Mouse (Mus musculus) ES-Bruce4 (cell line): ENCODE data around the gene Pomp. TPM values are rescaled to one million over a fixed set of nuclear protein-coding genes. Genes with fewer than 3 reads are reported as not detected.
A peak's percentile ranks its signal among the peaks of the same experiment; 100 is the strongest.

Experiments used
- H3K27ac ChIP-seq: 2 replicates; pipeline ENCODE4 v1.5.1; 2012; ENCODE audit warnings: low read length, inconsistent platforms; ENCODE audit not compliant: insufficient read depth
- H3K27me3 ChIP-seq: 2 replicates; pipeline ENCODE4 v1.6.1; 2012; ENCODE audit warnings: mild to moderate bottlenecking, low read length, inconsistent platforms; ENCODE audit not compliant: control insufficient read depth, poor library complexity, insufficient read depth, severe bottlenecking
- H3K36me3 ChIP-seq: 2 replicates; pipeline ENCODE4 v1.6.1; 2012; ENCODE audit warnings: inconsistent platforms, mild to moderate bottlenecking, low read length, moderate library complexity; ENCODE audit not compliant: control insufficient read depth, poor library complexity, insufficient read depth, severe bottlenecking
- H3K4me1 ChIP-seq: one replicate; pipeline ENCODE4 v1.8.1; 2011; ENCODE audit warnings: low read length; ENCODE audit not compliant: control insufficient read depth, insufficient read depth
- H3K4me3 ChIP-seq: 2 replicates; pipeline ENCODE4 v1.5.1; 2011; ENCODE audit warnings: low read depth, mild to moderate bottlenecking, low read length
- H3K9ac ChIP-seq: 2 replicates; pipeline ENCODE4 v1.6.1; 2012; ENCODE audit warnings: low read depth, mild to moderate bottlenecking, inconsistent platforms; ENCODE audit not compliant: poor library complexity, severe bottlenecking
- H3K9me3 ChIP-seq: replicated peaks from 2 replicates; pipeline ENCODE4 v1.6.1; 2012; ENCODE audit warnings: mild to moderate bottlenecking, low read length, inconsistent platforms; ENCODE audit not compliant: control insufficient read depth, poor library complexity, insufficient read depth, severe bottlenecking
- CTCF ChIP-seq: IDR thresholded peaks from one replicate; pipeline ENCODE4 v1.8.1; 2011; ENCODE audit warnings: low read depth, low read length
- EP300 ChIP-seq: IDR thresholded peaks from 2 replicates; pipeline ENCODE4 v1.6.1; 2011; ENCODE audit warnings: low read depth, low read length; ENCODE audit not compliant: insufficient read depth
- POLR2A ChIP-seq: IDR thresholded peaks from one replicate; pipeline ENCODE4 v1.8.1; 2011; ENCODE audit warnings: low read length; ENCODE audit not compliant: insufficient read depth
- polyA plus RNA-seq: library from polyadenylated mRNA; stranded (reverse); fragments of >200 nt; gene quantifications from 2 replicates; pipeline ENCODE4 v1.2.4, GENCODE M21; 2011; ENCODE audit warnings: low read depth; ENCODE audit not compliant: missing spikeins, insufficient read depth, insufficient read length

Gene Pomp
- polyA plus RNA-seq, 1 experiment: 249 TPM

- no peak overlapping the region for H3K27ac ChIP-seq
- TF ChIP-seq CTCF: no peak
- TF ChIP-seq POLR2A: no peak
- TF ChIP-seq EP300: no peak
Observed at GRCm38 (mm10) chr5:147845319-147845718, 14.9 kb upstream of the Pomp start.

GRCm38 (mm10) chr5:147847361-147847760 is 12.9 kb upstream of the Pomp start:
- no peak overlapping the region for H3K4me3 ChIP-seq
- no peaks in the 10 kb centered on the region for H3K9me3 ChIP-seq
- no peak overlapping the region for H3K27ac ChIP-seq
- no peaks in the 10 kb centered on the region for H3K36me3 ChIP-seq
- H3K27me3 ChIP-seq: no peaks in the 10 kb centered on the region
- peaks cover 2% of the 10 kb centered on the region for H3K4me1 ChIP-seq
- no peak overlapping the region for H3K9ac ChIP-seq
- TF ChIP-seq EP300 (no peak), POLR2A (no peak), CTCF (no peak)

More at GRCm38 (mm10) chr5:147845319-147845718, 14.9 kb upstream of the Pomp start:
- H3K4me3 ChIP-seq: no peak overlapping the region
- H3K9me3 ChIP-seq: no peaks in the 10 kb centered on the region
- H3K36me3 ChIP-seq: no peaks in the 10 kb centered on the region
- peaks cover 2% of the 10 kb centered on the region for H3K4me1 ChIP-seq
- H3K9ac ChIP-seq: no peak overlapping the region
- H3K27me3 ChIP-seq: no peaks in the 10 kb centered on the region

- no peak overlapping the region for H3K9ac ChIP-seq
- no peak overlapping the region for H3K4me3 ChIP-seq
- no peak for TF ChIP-seq EP300
- TF ChIP-seq POLR2A: no peak
- TF ChIP-seq CTCF: peak; percentile 72
- H3K36me3 ChIP-seq: no peaks in the 10 kb centered on the region
- no peak overlapping the region for H3K27ac ChIP-seq
- no peaks in the 10 kb centered on the region for H3K9me3 ChIP-seq
- H3K27me3 ChIP-seq: no peaks in the 10 kb centered on the region
- H3K4me1 ChIP-seq: peaks cover 5% of the 10 kb centered on the region
Observed at GRCm38 (mm10) chr5:147848164-147848863, 11.9 kb upstream of the Pomp start.

GRCm38 (mm10) chr5:147850194-147850593 is 10.1 kb upstream of the Pomp start:
- no peaks in the 10 kb centered on the region for H3K36me3 ChIP-seq
- no peak overlapping the region for H3K4me3 ChIP-seq
- H3K9ac ChIP-seq: no peak overlapping the region
- H3K4me1 ChIP-seq: peaks cover 4% of the 10 kb centered on the region
- H3K27ac ChIP-seq: no peak overlapping the region
- TF ChIP-seq EP300 (no peak), POLR2A (no peak), CTCF (no peak)
- H3K27me3 ChIP-seq: no peaks in the 10 kb centered on the region
- no peaks in the 10 kb centered on the region for H3K9me3 ChIP-seq

GRCm38 (mm10) chr5:147860076-147860448 is 199 bp upstream of the Pomp start:
- peak overlapping the region; percentile 89 for H3K9ac ChIP-seq
- H3K36me3 ChIP-seq: peaks cover 8% of the 10 kb centered on the region
- H3K9me3 ChIP-seq: no peaks in the 10 kb centered on the region
- H3K27ac ChIP-seq: no peak overlapping the region
- no peaks in the 10 kb centered on the region for H3K4me1 ChIP-seq
- TF ChIP-seq POLR2A: no peak
- TF ChIP-seq EP300: no peak
- TF ChIP-seq CTCF: no peak
- H3K27me3 ChIP-seq: no peaks in the 10 kb centered on the region
- peak overlapping the region; percentile 88 for H3K4me3 ChIP-seq

- no peaks in the 10 kb centered on the region for H3K27me3 ChIP-seq
- TF ChIP-seq CTCF (no peak), EP300 (no peak), POLR2A (no peak)
- H3K4me3 ChIP-seq: no peak overlapping the region
- H3K9me3 ChIP-seq: no peaks in the 10 kb centered on the region
- peaks cover 8% of the 10 kb centered on the region for H3K4me1 ChIP-seq
- H3K36me3 ChIP-seq: peaks cover 32% of the 10 kb centered on the region
- peak overlapping the region; percentile 81; the same call in 1 of the 2 replicates for H3K27ac ChIP-seq
- H3K9ac ChIP-seq: no peak overlapping the region
Observed at GRCm38 (mm10) chr5:147868674-147869073, 8.4 kb downstream of the Pomp start.
